In the genomic region with DNA sequence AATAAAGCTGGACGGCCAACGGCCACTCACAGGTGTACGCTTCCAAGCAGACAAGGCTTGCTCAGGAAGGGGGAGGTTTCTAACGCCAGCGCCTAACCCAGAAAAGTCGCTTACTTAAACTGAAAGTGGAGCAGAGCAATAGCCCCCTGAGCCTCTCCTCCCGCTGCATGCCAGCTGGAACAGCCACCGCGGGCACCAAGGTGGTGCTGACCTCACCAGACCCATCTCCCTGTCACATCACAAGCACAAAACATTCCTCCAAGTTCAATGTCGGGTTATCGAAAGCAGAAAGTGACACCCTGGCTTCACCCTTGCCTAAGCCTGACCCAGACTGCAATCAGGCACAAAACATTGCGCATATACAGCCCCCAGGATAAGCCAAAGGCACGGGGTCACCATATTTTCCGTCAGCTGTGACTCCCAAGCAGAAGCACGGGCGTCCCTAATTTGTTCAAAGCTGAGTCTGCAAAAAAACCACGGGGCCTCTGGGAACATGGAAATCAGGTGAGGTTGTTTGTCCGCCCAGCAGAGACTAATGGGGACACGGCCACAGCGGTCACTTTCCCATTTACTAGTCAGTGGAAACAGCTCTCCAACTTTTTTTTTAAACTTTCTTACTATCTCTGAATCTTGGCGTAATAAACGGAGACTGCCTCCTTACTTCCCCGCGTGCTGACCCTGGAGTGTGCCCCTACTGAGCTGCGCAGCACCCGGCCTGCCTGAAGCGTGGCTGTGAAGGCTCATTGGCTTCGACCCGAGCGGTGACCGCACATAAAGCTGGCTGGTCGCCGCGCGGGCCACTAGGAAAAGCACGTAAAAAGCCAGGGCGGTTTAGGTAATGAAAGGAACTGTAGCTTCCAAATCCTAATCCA, we compare ENCODE assay signal across 7 mouse cellular contexts. TPM values are rescaled to one million over a fixed set of nuclear protein-coding genes. Genes with fewer than 3 reads are reported as not detected.
A peak's percentile ranks its signal among the peaks of the same experiment; 100 is the strongest.
DNase-seq lines count a peak whose midpoint lies in the region; TF ChIP-seq lines count a peak whose summit lies in the region.

No protein-coding gene starts in this region.

- H3K4me3 ChIP-seq in E14TG2a.4 (replicated peaks; ENCODE audit: low read length), result peak overlapping the region; percentile 84
- H3K4me3 ChIP-seq in bone marrow, adult 2 months (replicated peaks; ENCODE audit: control insufficient read depth, low read depth, low read length), result peak overlapping the region; percentile 72
- peak overlapping the region; percentile 98 for H3K4me3 ChIP-seq in megakaryocyte, embryonic 14.5 days (replicated peaks)

- TF ChIP-seq POLR2A in bone marrow, adult 2 months (IDR thresholded peaks at IDR 0.05; ENCODE audit: borderline replicate concordance, control insufficient read depth, low read depth, low read length), result no peak

- no peaks in the 10 kb centered on the region for H3K36me3 ChIP-seq in E14TG2a.4 (ENCODE audit: insufficient read depth, low read length)
- H3K36me3 ChIP-seq in megakaryocyte, embryonic 14.5 days (replicated peaks; ENCODE audit: low read length), result peaks cover 30% of the 10 kb centered on the region

- peaks cover 82% of the 10 kb centered on the region for H3K27me3 ChIP-seq in E14TG2a.4 (ENCODE audit: insufficient read depth, low read length)
- peaks cover 40% of the 10 kb centered on the region for H3K27me3 ChIP-seq in megakaryocyte, embryonic 14.5 days (replicated peaks)

- WGBS in bone marrow, adult 2 months, result 1% methylated on average over 37 of the region's 37 CpGs

- no peak for TF ChIP-seq CTCF in E14TG2a.4 (conservative IDR thresholded peaks at IDR 0.05; ENCODE audit: low read length)
- TF ChIP-seq CTCF in bone marrow, adult 2 months (IDR thresholded peaks at IDR 0.05; ENCODE audit: control insufficient read depth, insufficient read depth, low read length), result no peak

- peak; percentile 29 for DNase-seq in heart, adult 8-10 months (ENCODE audit: low spot score)
- peak; percentile 62 for DNase-seq in kidney, adult 9 months
- no peak for DNase-seq in right cerebral cortex, postnatal 4 days
- DNase-seq in adipocyte (ENCODE audit: low spot score), result no peak

- peaks cover 46% of the 10 kb centered on the region for H3K4me1 ChIP-seq in E14TG2a.4 (replicated peaks; ENCODE audit: low read depth, low read length)
- no peaks in the 10 kb centered on the region; the same call in 1 of the 2 replicates for H3K4me1 ChIP-seq in bone marrow, adult 2 months (ENCODE audit: control insufficient read depth, insufficient read depth, low read length)
- peaks cover 81% of the 10 kb centered on the region for H3K4me1 ChIP-seq in megakaryocyte, embryonic 14.5 days

- peak overlapping the region; percentile 91 for H3K27ac ChIP-seq in bone marrow, adult 2 months (ENCODE audit: control insufficient read depth, insufficient read depth, low read depth, low read length, poor library complexity)

- H3K9me3 ChIP-seq in E14TG2a.4 (ENCODE audit: low read length), result peaks cover 1% of the 10 kb centered on the region; the same call in 1 of the 2 replicates
- H3K9me3 ChIP-seq in megakaryocyte, embryonic 14.5 days, result peaks cover 1% of the 10 kb centered on the region; the same call in 1 of the 2 replicates

RNA-seq across cellular contexts. Expression of a gene that starts 1.6 kb away (rescaled TPM):
- polyA plus RNA-seq in bone marrow, adult 2 months (2011; ENCODE audit: insufficient read depth, insufficient read length, low replicate concordance, missing spikeins), result 1.2 and 3.9 TPM in 2 replicates
- total RNA-seq in heart, adult 8-10 months (2022), result 10 to 100 TPM; 26.4 to 31.4 (median 29.1) TPM
- 6.1 and 23.0 TPM in 2 replicates for polyA plus RNA-seq in megakaryocyte, embryonic 14.5 days (2012; ENCODE audit: insufficient read depth, low replicate concordance)

Comparison
In these comparisons a context has a peak if more than half of its experiments do, and no peak if none do; other contexts are left out.
1. DNase-seq: peak in heart, adult 8-10 months (single experiment) and kidney, adult 9 months (single experiment); none in right cerebral cortex, postnatal 4 days (single experiment) and adipocyte (single experiment).
2. Peak in every context shown above with its lines, with median percentiles within 50 percentile points of each other: H3K4me3 ChIP-seq.